Mouse (Mus musculus) forebrain, embryonic 11.5 days (tissue): ENCODE results near the gene Ephx1. TPM values are rescaled to one million over a fixed set of nuclear protein-coding genes. Genes with fewer than 3 reads are reported as not detected.

Source experiments
- ATAC-seq: fragments of 200-750 bp; cut with Nextera tagmentation; replicated peaks from 2 replicates; pipeline ENCODE4 v1.8.0; 2017; ENCODE audit warnings: moderate TSS enrichment; ENCODE audit not compliant: low FRiP score
- DNase-seq: peaks from one replicate; pipeline ENCODE4 v3.0.0-alpha.2; 2017; ENCODE audit warnings: low spot score
- H3K27ac ChIP-seq: fragments of 300-500 bp; sonication (generic); 2 replicates; pipeline ENCODE4 v1.5.1; 2014; ENCODE audit warnings: low read depth, low read length
- H3K27me3 ChIP-seq: fragments of 300-500 bp; sonication (generic); 2 replicates; pipeline ENCODE4 v1.6.1; 2014; ENCODE audit warnings: mild to moderate bottlenecking, low read length, mixed read lengths; ENCODE audit not compliant: control insufficient read depth, insufficient read depth
- H3K36me3 ChIP-seq: fragments of 300-500 bp; sonication (generic); 2 replicates; pipeline ENCODE4 v1.6.1; 2014; ENCODE audit warnings: mild to moderate bottlenecking, low read length, moderate library complexity, mixed read lengths; ENCODE audit not compliant: control insufficient read depth, insufficient read depth
- H3K4me1 ChIP-seq: fragments of 300-500 bp; sonication (generic); replicated peaks from 2 replicates; pipeline ENCODE4 v1.6.1; 2014; ENCODE audit warnings: low read length, mixed read lengths; ENCODE audit not compliant: control insufficient read depth, insufficient read depth
- H3K4me2 ChIP-seq: fragments of 300-500 bp; sonication (generic); 2 replicates; pipeline ENCODE4 v1.6.1; 2014; ENCODE audit warnings: low read depth, mild to moderate bottlenecking, low read length, moderate library complexity, mixed read lengths; ENCODE audit not compliant: severe bottlenecking
- H3K4me3 ChIP-seq: fragments of 300-500 bp; sonication (generic); 2 replicates; pipeline ENCODE4 v1.5.1; 2014; ENCODE audit warnings: low read depth, low read length
- H3K9ac ChIP-seq: fragments of 300-500 bp; sonication (generic); 2 replicates; pipeline ENCODE4 v1.6.1; 2014; ENCODE audit warnings: low read length
- H3K9me3 ChIP-seq: fragments of 300-500 bp; sonication (generic); 2 replicates; pipeline ENCODE4 v1.6.1; 2016; ENCODE audit warnings: low read length, mixed read lengths; ENCODE audit not compliant: control insufficient read depth
- WGBS: fragments of 180-500 bp; shearing (Covaris S2); extraction: QIAGEN DNeasy Blood & Tissue Kit; methylation state at CpG from one replicate; pipeline ENCODE4 v1.1.7; 2014; 5-methylcytosine and 5-hydroxymethylcytosine counted together
- polyA plus RNA-seq: library from polyadenylated mRNA; unstranded; fragments of >200 nt; fragmentation: Nextera tagmentation; extraction: Ambion mirVana; gene quantifications from 2 replicates; pipeline ENCODE4 v1.2.1, GENCODE M21; 2014

The Ephx1 gene
- polyA plus RNA-seq, 1 experiment from 2014 or later: 1.1 TPM

DNA sequence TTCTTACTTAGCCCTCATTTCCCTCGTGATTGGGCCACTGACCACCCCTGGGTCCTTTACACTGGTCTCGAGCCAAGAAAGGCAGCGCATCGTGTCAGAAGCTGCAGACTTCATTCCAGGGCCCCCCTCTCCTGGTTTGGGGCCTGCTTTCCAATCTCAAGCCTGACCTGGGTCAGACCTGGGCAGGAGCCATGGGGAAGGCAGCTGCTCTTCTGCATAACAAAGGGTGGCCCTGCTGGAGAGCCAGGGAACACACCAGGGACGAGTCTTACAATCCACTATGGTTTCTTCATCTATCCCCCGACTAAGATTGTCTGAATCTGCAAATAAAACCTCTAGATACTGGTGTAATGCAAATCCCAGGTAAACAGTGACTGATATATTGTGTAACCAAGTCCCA, 87.0 kb downstream of the Ephx1 start:
- H3K9ac ChIP-seq: no peak overlapping the region
- H3K4me3 ChIP-seq: no peak overlapping the region
- H3K4me1 ChIP-seq: no peaks in the 10 kb centered on the region; the same call in 1 of the 2 replicates
- no peak overlapping the region for H3K4me2 ChIP-seq
- no peaks in the 10 kb centered on the region for H3K9me3 ChIP-seq
- no peak overlapping the region for H3K27ac ChIP-seq
- no peaks in the 10 kb centered on the region for H3K36me3 ChIP-seq
- H3K27me3 ChIP-seq: peaks cover 40% of the 10 kb centered on the region
- no peak for DNase-seq
- 16% methylated on average over 6 of the region's 6 CpGs for WGBS
- no peak for ATAC-seq

DNA sequence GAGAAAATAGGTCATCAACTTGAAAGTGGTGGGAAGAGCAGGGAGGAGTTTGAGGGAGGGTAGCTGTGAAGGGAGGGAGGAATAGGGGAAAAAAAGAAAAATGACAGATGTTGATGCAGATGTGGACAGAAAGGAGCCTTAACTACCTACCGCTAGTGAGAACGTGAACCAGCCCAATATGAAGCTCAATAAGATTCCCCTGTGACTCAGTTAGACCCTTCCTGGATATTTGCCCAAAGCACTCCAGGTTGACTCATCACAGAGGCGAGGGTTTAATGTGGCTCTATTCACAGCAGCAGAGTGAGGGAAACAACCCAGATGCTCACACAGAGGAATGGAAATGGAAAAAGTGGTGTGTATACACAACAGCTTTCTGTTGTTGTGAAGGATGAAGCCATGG, 89.6 kb downstream of the Ephx1 start:
- ATAC-seq: no peak

DNA sequence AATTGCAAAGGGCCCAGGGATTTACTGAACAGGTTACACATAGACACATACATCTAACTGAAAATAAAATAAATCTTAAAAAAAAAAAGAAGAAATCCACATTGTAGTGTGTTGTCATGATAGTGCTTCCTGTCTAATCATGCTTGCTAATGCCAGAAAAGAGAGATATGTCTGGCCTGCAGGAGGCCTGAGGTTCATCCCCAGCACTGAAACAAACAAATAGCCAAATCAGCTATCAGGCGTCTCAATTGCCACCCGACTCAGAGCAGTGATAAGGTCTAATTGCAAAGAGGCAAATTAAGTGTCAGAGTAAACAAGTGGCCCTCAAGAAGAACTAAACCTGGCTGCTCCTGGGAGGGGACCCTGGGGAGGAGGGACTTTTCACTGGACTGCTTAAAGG, 91.1 kb downstream of the Ephx1 start:
- H3K4me1 ChIP-seq: no peaks in the 10 kb centered on the region; the same call in 1 of the 2 replicates
- ATAC-seq: no peak
- 77% methylated on average over 2 of the region's 2 CpGs for WGBS

More for the DNA sequence above, 89.6 kb downstream of the Ephx1 start:
- Histone ChIP-seq H3K36me3 (no peaks in the 10 kb centered on the region), H3K27me3 (peaks cover 26% of the 10 kb centered on the region), H3K9ac (no peak overlapping the region), H3K9me3 (no peaks in the 10 kb centered on the region), H3K4me3 (no peak overlapping the region), H3K4me1 (no peaks in the 10 kb centered on the region; the same call in 1 of the 2 replicates), H3K4me2 (no peak overlapping the region), H3K27ac (no peak overlapping the region)
- no peak for DNase-seq
- WGBS: 84% methylated on average over 3 of the region's 3 CpGs

DNA sequence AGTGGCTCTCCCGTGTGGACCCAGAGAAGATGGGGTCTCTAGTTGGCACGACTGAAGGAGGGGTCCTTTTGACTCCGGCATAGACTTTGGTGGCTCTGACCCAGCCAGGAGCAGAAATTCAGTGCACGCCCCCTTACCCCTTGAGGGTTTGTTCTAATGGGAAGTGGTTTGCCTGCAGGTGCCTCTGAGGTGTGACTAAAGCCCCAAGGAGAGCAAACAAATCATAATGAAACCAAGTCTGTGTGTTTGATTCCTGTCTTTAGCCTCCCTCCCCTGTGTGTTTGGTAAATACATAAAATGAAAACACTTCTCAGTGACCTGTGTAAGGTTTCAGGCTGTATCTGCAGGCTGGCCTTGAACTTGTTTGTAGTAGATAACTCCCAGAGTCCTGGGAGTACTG, 94.4 kb downstream of the Ephx1 start:
- H3K4me2 ChIP-seq: no peak overlapping the region
- H3K27ac ChIP-seq: no peak overlapping the region
- no peaks in the 10 kb centered on the region for H3K27me3 ChIP-seq
- no peaks in the 10 kb centered on the region for H3K36me3 ChIP-seq
- H3K9ac ChIP-seq: no peak overlapping the region
- no peaks in the 10 kb centered on the region for H3K4me1 ChIP-seq
- ATAC-seq (no peak), DNase-seq (no peak)
- no peaks in the 10 kb centered on the region for H3K9me3 ChIP-seq
- H3K4me3 ChIP-seq: no peak overlapping the region
- WGBS: 71% methylated on average over 4 of the region's 4 CpGs

More for the DNA sequence above, 91.1 kb downstream of the Ephx1 start:
- Histone ChIP-seq H3K27me3 (peaks cover 11% of the 10 kb centered on the region), H3K4me2 (no peak overlapping the region), H3K9ac (no peak overlapping the region), H3K9me3 (no peaks in the 10 kb centered on the region), H3K4me3 (no peak overlapping the region), H3K36me3 (no peaks in the 10 kb centered on the region), H3K27ac (no peak overlapping the region)
- no peak for DNase-seq

Other genes starting within 250 kb of the Ephx1 start
- 3,157 and 3,206 TPM in 2 replicates for gene H3f3a, start 207.0 kb downstream of the Ephx1 start, polyA plus RNA-seq
- gene Sde2, start 169.8 kb downstream of the Ephx1 start, polyA plus RNA-seq: 33.8 and 35.4 TPM in 2 replicates
- gene Lefty2, start 127.8 kb downstream of the Ephx1 start, polyA plus RNA-seq: not detected in 2 replicates
- gene Pycr2, start 116.6 kb downstream of the Ephx1 start, polyA plus RNA-seq: 111 and 121 TPM in 2 replicates
- gene Lefty1, start 85.9 kb downstream of the Ephx1 start, polyA plus RNA-seq: 0.45 and 0.51 TPM in 2 replicates
- gene Tmem63a, start 78.6 kb downstream of the Ephx1 start, polyA plus RNA-seq: 2.7 and 3.0 TPM in 2 replicates
- 0.09 TPM in 1 of 2 replicates, not detected in the other for gene 9130409I23Rik, start 30.3 kb upstream of the Ephx1 start, polyA plus RNA-seq
- 41.9 and 48.5 TPM in 2 replicates for gene Nvl, start 123.3 kb upstream of the Ephx1 start, polyA plus RNA-seq
- 89.9 and 96.5 TPM in 2 replicates for gene Cnih4, start 123.8 kb upstream of the Ephx1 start, polyA plus RNA-seq
- gene Wdr26, start 191.1 kb upstream of the Ephx1 start, polyA plus RNA-seq: 34.1 and 45.0 TPM in 2 replicates